Mouse (Mus musculus) megakaryocyte, embryonic 14.5 days (primary cell): ENCODE measurements at regions not wholly inside any gene's neighbourhood (a gene's known extent, or its start where the extent isn't known, plus 50 kb on each side); places are given as distances from the start of the nearest gene placed in this dataset.

Source experiments
- FLI1 ChIP-seq: IDR thresholded peaks from 2 replicates; pipeline ENCODE4 v1.6.1; 2012; ENCODE audit warnings: low read length, inconsistent platforms, mixed read lengths
- GATA1 ChIP-seq: IDR thresholded peaks from 3 replicates; pipeline ENCODE4 v1.6.1; 2012; ENCODE audit warnings: mixed read lengths, low read length, inconsistent platforms, borderline replicate concordance

DNA sequence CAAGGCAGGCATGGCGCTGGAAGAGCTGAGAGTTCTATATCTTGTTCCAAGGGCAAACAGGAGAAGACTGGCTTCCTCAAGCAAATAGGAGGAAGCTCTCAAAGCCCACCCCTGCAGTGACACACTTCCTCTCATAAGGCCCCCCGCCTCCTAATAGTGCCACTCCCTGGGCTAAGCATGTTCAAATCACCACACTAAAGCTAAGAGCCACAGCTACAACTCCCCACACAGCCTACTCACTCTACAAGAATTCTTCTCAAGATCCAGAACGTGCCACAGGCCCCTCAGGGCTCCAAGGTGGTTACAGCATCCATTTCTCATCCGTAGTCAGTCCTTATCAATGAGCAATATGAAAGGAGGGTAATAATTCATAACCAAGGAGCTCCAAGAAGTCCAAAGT lies 103.4 kb upstream of the Map4k3 start:
- TF ChIP-seq GATA1 (no peak), FLI1 (no peak)
